Mouse (Mus musculus) midbrain, postnatal 0 days (tissue): ENCODE measurements around the gene Trim41. TPM values are rescaled to one million over a fixed set of nuclear protein-coding genes. Genes with fewer than 3 reads are reported as not detected.

Source experiments
- ATAC-seq: fragments of 200-750 bp; cut with Nextera tagmentation; 2 replicates; pipeline ENCODE4 v1.8.0; 2017; ENCODE audit warnings: moderate number of reproducible peaks, mild to moderate bottlenecking, moderate TSS enrichment, moderate library complexity; ENCODE audit not compliant: low FRiP score
- DNase-seq: peaks from one replicate; pipeline ENCODE4 v3.0.0-alpha.2; 2015; ENCODE audit warnings: low spot score
- H3K27ac ChIP-seq: fragments of 300-500 bp; sonication (generic); 2 replicates; pipeline ENCODE4 v1.5.1; 2014; ENCODE audit warnings: low read depth, mild to moderate bottlenecking, low read length, mixed read lengths
- H3K27me3 ChIP-seq: fragments of 300-500 bp; sonication (generic); 2 replicates; pipeline ENCODE4 v1.6.1; 2014; ENCODE audit warnings: low read length, control low read depth, mixed read lengths; ENCODE audit not compliant: insufficient read depth
- H3K36me3 ChIP-seq: fragments of 300-500 bp; sonication (generic); 2 replicates; pipeline ENCODE4 v1.6.1; 2014; ENCODE audit warnings: low read length, control low read depth, mixed read lengths; ENCODE audit not compliant: insufficient read depth
- H3K4me1 ChIP-seq: fragments of 300-500 bp; sonication (generic); 2 replicates; pipeline ENCODE4 v1.6.1; 2014; ENCODE audit warnings: mild to moderate bottlenecking, control low read depth, antibody characterized with exemption, low read length, mixed read lengths; ENCODE audit not compliant: insufficient read depth
- H3K4me2 ChIP-seq: fragments of 300-500 bp; sonication (generic); 2 replicates; pipeline ENCODE4 v1.6.1; 2014; ENCODE audit warnings: low read depth, mild to moderate bottlenecking, low read length, mixed read lengths; ENCODE audit not compliant: poor library complexity, severe bottlenecking
- H3K4me3 ChIP-seq: fragments of 300-500 bp; sonication (generic); 2 replicates; pipeline ENCODE4 v1.5.1; 2014; ENCODE audit warnings: low read depth, mild to moderate bottlenecking, low read length, moderate library complexity
- H3K9ac ChIP-seq: fragments of 300-500 bp; sonication (generic); replicated peaks from 2 replicates; pipeline ENCODE4 v1.6.1; 2014; ENCODE audit warnings: mild to moderate bottlenecking, low read length, moderate library complexity, mixed read lengths; ENCODE audit not compliant: poor library complexity, severe bottlenecking
- H3K9me3 ChIP-seq: fragments of 300-500 bp; sonication (generic); 2 replicates; pipeline ENCODE4 v1.6.1; 2016; ENCODE audit warnings: low read length, control low read depth
- CTCF ChIP-seq: IDR thresholded peaks from 2 replicates; pipeline ENCODE4 v1.5.1; 2016; ENCODE audit warnings: antibody characterized with exemption, mild to moderate bottlenecking
- WGBS: fragments of 180-500 bp; shearing (Covaris S2); extraction: QIAGEN DNeasy Blood & Tissue Kit; methylation state at CpG from one replicate; pipeline ENCODE4 v1.1.7; 2014; 5-methylcytosine and 5-hydroxymethylcytosine counted together
- polyA plus RNA-seq: library from polyadenylated mRNA; unstranded; fragments of >200 nt; fragmentation: Nextera tagmentation; extraction: Ambion mirVana; gene quantifications from 2 replicates; pipeline ENCODE4 v1.2.1, GENCODE M21; 2015
- total RNA-seq: library from RNA; depleted of rRNA; stranded (reverse); fragments of >200 nt; gene quantifications from 2 replicates; pipeline ENCODE4 v1.2.3, GENCODE M21; 2014

The Trim41 gene
- total and polyA plus RNA-seq, 2 experiments from 2014 or later, result 5.0 to 38.9 TPM

DNA sequence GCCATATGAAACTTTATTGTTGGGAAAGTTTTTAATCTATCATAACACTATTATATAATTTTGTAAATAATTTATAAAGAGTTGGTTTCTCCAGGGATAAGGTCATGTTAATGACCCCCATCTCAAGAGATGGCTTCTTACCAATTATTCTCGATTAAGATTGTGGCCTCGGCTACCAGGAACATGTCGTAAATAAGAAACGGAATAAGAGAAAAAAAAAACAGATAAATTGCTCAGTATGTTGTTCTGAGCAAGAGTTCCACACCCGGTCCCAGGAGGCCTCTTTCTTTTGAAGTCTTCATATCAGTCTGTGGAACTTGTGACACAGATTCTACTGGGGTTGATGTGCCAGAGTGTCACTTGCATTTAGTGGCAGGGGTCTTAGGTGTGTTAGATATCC, 24.1 kb upstream of the Trim41 start:
- Histone ChIP-seq H3K4me1 (no peaks in the 10 kb centered on the region), H3K4me2 (no peak overlapping the region), H3K27me3 (no peaks in the 10 kb centered on the region), H3K27ac (no peak overlapping the region), H3K36me3 (no peaks in the 10 kb centered on the region), H3K4me3 (no peak overlapping the region), H3K9me3 (no peaks in the 10 kb centered on the region), H3K9ac (no peak overlapping the region)
- ATAC-seq (no peak), DNase-seq (no peak)
- TF ChIP-seq CTCF, result no peak
- 91% methylated on average over 5 of the region's 5 CpGs for WGBS

DNA sequence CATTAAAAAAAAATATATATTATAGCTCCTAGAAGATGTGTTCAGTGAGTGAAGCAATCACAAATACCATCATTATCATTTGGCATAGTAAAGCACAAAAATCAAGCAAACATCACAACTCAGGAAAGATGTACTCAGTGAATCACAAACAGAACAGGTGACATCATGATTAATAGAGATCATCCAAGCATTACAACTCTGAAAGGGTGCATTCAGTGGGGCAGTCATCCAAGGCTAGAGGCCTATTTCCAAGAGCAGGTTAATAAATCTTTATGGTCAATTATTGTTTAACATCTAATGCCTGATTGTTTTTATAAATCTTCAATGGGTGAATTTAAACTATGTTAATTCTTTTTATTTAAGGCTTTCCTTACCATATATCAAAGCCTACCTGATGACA, 23.7 kb upstream of the Trim41 start:
- Histone ChIP-seq H3K27me3 (no peaks in the 10 kb centered on the region), H3K27ac (no peak overlapping the region), H3K9ac (no peak overlapping the region), H3K4me3 (no peak overlapping the region), H3K4me1 (no peaks in the 10 kb centered on the region), H3K4me2 (no peak overlapping the region), H3K36me3 (no peaks in the 10 kb centered on the region), H3K9me3 (no peaks in the 10 kb centered on the region)
- no peak for TF ChIP-seq CTCF
- ATAC-seq (no peak), DNase-seq (no peak)

DNA sequence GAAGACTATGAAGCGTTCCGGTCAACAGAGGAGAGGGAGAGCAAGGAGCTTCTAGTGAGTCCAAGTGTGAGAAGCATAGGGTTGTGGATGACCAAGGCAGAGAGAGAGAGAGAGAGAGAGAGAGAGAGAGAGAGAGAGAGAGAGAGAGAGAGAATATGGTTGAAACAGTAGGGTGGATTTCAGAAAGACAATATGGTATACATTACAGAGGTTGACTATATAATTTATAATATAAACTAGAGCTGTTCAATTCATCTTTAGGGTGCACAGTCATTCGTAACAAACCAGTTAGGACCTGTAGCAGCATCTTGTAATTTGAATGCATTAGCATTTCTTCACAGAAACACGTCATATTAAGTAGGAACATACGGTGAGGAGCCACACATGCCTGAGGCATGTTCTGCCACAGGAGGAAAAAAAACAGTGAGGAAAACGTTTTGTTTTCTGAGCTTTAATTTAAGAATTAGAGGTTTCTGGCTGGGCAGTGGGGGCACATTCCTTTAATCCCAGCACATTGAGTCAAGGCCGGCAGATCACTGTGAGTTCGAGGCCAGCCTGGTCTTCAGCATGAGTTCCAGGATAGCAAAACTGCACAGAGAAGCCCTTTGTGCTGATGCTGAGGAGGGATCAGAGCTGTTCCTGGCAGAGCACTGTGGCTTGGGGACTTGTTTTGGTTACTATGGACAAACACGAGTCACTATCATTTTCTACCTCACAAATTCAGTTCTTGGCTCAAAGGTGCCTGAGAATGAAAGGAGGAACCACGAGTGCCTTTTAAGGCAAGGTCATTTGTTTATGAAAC, 21.9 kb upstream of the Trim41 start:
- H3K27ac ChIP-seq, result no peak overlapping the region
- TF ChIP-seq CTCF, result no peak
- no peaks in the 10 kb centered on the region for H3K9me3 ChIP-seq
- DNase-seq, result no peak
- no peaks in the 10 kb centered on the region for H3K27me3 ChIP-seq
- H3K4me2 ChIP-seq, result peak overlapping the region; percentile 85
- no peaks in the 10 kb centered on the region for H3K36me3 ChIP-seq
- peak overlapping the region; percentile 86 for H3K4me3 ChIP-seq
- H3K9ac ChIP-seq, result no peak overlapping the region
- no peaks in the 10 kb centered on the region for H3K4me1 ChIP-seq
- 67% methylated on average over 10 of the region's 10 CpGs for WGBS
- no peak for ATAC-seq

DNA sequence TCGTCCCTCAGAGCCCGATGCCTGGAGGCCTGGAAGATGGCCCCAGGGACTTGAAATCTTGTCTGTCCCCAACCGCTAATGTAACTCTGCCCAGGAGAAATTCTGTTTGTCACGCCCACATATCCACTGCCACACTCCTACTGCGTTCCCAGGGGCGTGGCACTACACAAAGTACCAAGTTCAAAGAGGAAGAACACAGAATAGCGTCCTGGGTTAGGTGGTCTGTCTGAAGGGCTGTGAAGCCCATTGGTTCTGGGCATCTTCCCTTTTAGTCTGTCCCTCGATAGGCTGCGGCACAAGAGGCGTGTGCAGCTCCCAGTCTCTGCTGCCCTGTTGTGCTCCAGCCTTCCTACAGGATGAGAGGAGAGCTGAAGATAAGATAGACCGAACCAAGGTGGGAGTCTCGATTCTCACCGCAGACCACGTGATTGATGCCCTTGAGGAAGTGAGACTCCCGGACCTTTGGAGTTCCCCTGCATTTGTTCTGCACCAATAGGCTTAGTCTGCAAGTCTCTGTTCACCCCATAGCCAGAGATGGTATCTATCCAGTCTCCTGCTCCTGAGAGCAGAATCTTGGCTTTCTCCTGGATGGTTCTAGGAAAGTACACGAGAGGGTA, 21.1 kb upstream of the Trim41 start:
- no peak for TF ChIP-seq CTCF
- Histone ChIP-seq H3K36me3 (no peaks in the 10 kb centered on the region), H3K4me1 (no peaks in the 10 kb centered on the region), H3K27ac (peak overlapping the region; percentile 78), H3K4me3 (peak overlapping the region; percentile 86), H3K27me3 (no peaks in the 10 kb centered on the region), H3K9me3 (no peaks in the 10 kb centered on the region), H3K4me2 (peak overlapping the region; percentile 85), H3K9ac (peak overlapping the region; percentile 77)
- WGBS, result 2% methylated on average over 16 of the region's 16 CpGs
- ATAC-seq (peak; percentile 39), DNase-seq (no peak)

GRCm38 (mm10) chr11:48837310-48838180, 20.4 kb upstream of the Trim41 start:
- ATAC-seq, result peak; percentile 21
- DNase-seq, result no peak
- H3K4me1 ChIP-seq, result no peaks in the 10 kb centered on the region
- peak overlapping the region; percentile 86 for H3K4me3 ChIP-seq
- H3K36me3 ChIP-seq, result no peaks in the 10 kb centered on the region
- H3K4me2 ChIP-seq, result peak overlapping the region; percentile 85
- TF ChIP-seq CTCF, result no peak
- no peaks in the 10 kb centered on the region for H3K9me3 ChIP-seq
- peak overlapping the region; percentile 78 for H3K27ac ChIP-seq
- WGBS, result under 1% methylated on average over 68 of the region's 77 CpGs
- peak overlapping the region; percentile 77 for H3K9ac ChIP-seq
- H3K27me3 ChIP-seq, result no peaks in the 10 kb centered on the region
